Mouse (Mus musculus) thymus, postnatal 0 days (tissue): ENCODE results near the gene Ccdc102a. TPM values are rescaled to one million over a fixed set of nuclear protein-coding genes. Genes with fewer than 3 reads are reported as not detected.

Experiments used
- polyA plus RNA-seq: library from polyadenylated mRNA; unstranded; fragments of >200 nt; fragmentation: Nextera tagmentation; extraction: Ambion mirVana; gene quantifications from 2 replicates; pipeline ENCODE4 v1.2.1, GENCODE M21; 2015

The Ccdc102a gene
- polyA plus RNA-seq, 1 experiment from 2014 or later: 9.4 TPM

Other genes with a start within 250 kb of the Ccdc102a start
- 0.44 and 0.90 TPM in 2 replicates for gene Pllp, start 221.8 kb downstream of the Ccdc102a start, polyA plus RNA-seq
- gene Ccl22, start 172.5 kb downstream of the Ccdc102a start, polyA plus RNA-seq: 24.8 and 28.7 TPM in 2 replicates
- gene Cx3cl1, start 146.1 kb downstream of the Ccdc102a start, polyA plus RNA-seq: 5.6 and 9.6 TPM in 2 replicates
- gene Ccl17, start 107.6 kb downstream of the Ccdc102a start, polyA plus RNA-seq: 23.8 and 28.6 TPM in 2 replicates
- gene Coq9, start 79.8 kb downstream of the Ccdc102a start, polyA plus RNA-seq: 45.5 and 48.3 TPM in 2 replicates
- gene Ciapin1, start 79.7 kb downstream of the Ccdc102a start, polyA plus RNA-seq: 103 and 112 TPM in 2 replicates
- 139 and 145 TPM in 2 replicates for gene Polr2c, start 60.6 kb downstream of the Ccdc102a start, polyA plus RNA-seq
- 3.8 TPM in 2 replicates for gene Dok4, start 41.8 kb downstream of the Ccdc102a start, polyA plus RNA-seq
- gene Adgrg5, start 5.6 kb upstream of the Ccdc102a start, polyA plus RNA-seq: 5.4 and 5.5 TPM in 2 replicates
- 37.8 and 43.2 TPM in 2 replicates for gene Adgrg1, start 56.7 kb upstream of the Ccdc102a start, polyA plus RNA-seq
- gene Adgrg3, start 99.6 kb upstream of the Ccdc102a start, polyA plus RNA-seq: 8.5 and 9.7 TPM in 2 replicates
- gene Drc7, start 137.0 kb upstream of the Ccdc102a start, polyA plus RNA-seq: 1.3 TPM in 2 replicates
- gene Katnb1, start 163.1 kb upstream of the Ccdc102a start, polyA plus RNA-seq: 20.1 and 20.3 TPM in 2 replicates